Mouse (Mus musculus) liver, embryonic 14.5 days (tissue): ENCODE results near the gene Mta3.

Experiments used
- CTCF ChIP-seq: IDR thresholded peaks from 2 replicates; pipeline ENCODE4 v1.5.1; 2016; ENCODE audit warnings: antibody characterized with exemption, low read depth, control low read depth
- EP300 ChIP-seq: IDR thresholded peaks from 2 replicates; pipeline ENCODE4 v1.6.1; 2016; ENCODE audit warnings: antibody characterized with exemption, low read depth

- no peak for TF ChIP-seq CTCF
- no peak for TF ChIP-seq EP300
Measured at GRCm38 (mm10) chr17:83847815-83848214, 141.9 kb downstream of the Mta3 start, which contains the start of gene Haao.
